Mouse (Mus musculus): ENCODE data around the gene Rbl1. TPM values are rescaled to one million over a fixed set of nuclear protein-coding genes. Genes with fewer than 3 reads are reported as not detected.

Gene Rbl1
- 7.8 and 8.0 TPM in 2 replicates for polyA plus RNA-seq (2012; rRNA removed)

DNA sequence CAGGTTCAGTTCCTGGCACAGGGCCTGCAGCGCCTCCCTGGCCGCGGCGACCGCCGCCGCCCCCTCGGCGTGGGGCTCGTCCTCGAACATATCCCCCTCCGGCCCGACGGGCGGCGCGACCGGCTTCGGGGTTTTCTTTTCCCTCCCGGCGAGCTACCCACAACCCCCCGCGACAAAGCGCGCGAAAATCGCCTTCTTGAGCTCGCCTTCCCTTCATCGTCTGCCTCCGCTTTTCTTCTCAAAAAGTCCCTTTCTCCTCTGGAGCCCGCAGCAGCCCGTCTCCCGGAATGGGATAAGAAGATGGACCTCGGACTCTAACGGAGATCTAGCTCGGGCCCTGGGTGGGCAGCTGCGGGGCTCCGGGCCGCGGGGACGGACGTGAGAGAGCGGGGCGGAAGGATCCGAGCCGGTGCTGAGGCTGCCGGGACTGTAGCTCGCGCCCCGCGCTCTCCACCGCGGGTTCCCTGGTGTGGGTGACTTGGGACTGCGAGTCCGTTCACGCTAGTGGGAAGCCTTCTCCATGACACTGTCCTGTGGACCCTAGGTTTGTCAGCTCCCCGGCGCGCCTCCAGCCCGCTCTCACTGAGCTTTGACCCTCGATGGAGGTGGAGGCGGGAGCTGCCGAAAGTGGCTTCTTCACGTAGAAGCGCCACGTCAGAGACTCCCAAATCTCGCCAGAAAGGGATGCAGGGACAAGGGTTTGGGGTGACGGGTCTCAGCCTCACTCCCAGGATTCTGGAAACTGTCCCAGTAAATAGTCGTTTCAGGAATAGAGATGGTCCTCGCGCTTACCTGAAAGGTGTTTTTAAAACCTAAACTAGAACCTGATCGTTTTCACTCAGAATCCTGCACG, at the start of gene Rbl1:
TSS of gene Rbl1 (minus strand) at position 169 of the 853 bp plus-strand sequence.

DNA sequence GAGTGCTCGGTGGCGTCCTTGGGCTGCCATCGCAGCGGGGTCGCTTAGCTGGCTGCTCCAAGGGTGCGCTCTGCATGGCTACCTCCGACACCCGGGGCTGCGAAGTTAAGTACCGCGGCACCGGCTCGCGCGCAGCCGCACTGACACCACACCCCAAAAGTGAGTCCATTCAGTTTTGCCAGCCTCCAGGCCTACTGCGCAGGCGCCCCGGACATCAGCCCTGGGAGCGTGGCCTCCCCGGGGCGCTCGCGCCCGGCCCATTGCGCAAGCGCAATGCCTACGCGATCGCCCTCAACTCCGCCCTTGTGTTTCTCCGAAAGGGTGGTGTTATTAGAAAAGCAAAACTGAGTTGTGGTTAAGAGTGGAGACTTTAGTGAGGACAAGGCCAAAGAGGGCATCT, 69.3 kb downstream of the Rbl1 start, which contains the start of gene Samhd1:
TSS of gene Samhd1 (minus strand) at position 252 of the 400 bp plus-strand sequence.

Other genes starting within 250 kb of the Rbl1 start
- 16.9 and 17.5 TPM in 2 replicates for gene Ndrg3, start 212.5 kb downstream of the Rbl1 start, polyA plus RNA-seq (2012; rRNA removed)
- 11.0 and 11.5 TPM in 2 replicates for gene Dsn1, start 197.4 kb downstream of the Rbl1 start, polyA plus RNA-seq (2012; rRNA removed)
- 0.85 and 1.2 TPM in 2 replicates for gene Soga1, start 125.3 kb downstream of the Rbl1 start, polyA plus RNA-seq (2012; rRNA removed)
- not detected in 2 replicates for gene Tldc2, start 117.5 kb downstream of the Rbl1 start, polyA plus RNA-seq (2012; rRNA removed)
- gene Samhd1, start 69.3 kb downstream of the Rbl1 start, polyA plus RNA-seq (2012; rRNA removed) = 18.8 and 20.4 TPM in 2 replicates
- 102 and 109 TPM in 2 replicates for gene Rpn2, start 74.5 kb upstream of the Rbl1 start, polyA plus RNA-seq (2012; rRNA removed)
- 0.10 TPM in 2 replicates for gene Mroh8, start 75.0 kb upstream of the Rbl1 start, polyA plus RNA-seq (2012; rRNA removed)
- gene Ghrh, start 143.0 kb upstream of the Rbl1 start, polyA plus RNA-seq (2012; rRNA removed) = 0.07 TPM in 1 of 2 replicates, not detected in the other
- 16.7 and 17.3 TPM in 2 replicates for gene Manbal, start 163.1 kb upstream of the Rbl1 start, polyA plus RNA-seq (2012; rRNA removed)
- 2.8 and 3.0 TPM in 2 replicates for gene Src, start 213.9 kb upstream of the Rbl1 start, polyA plus RNA-seq (2012; rRNA removed)

Measured in liver, embryonic 18 days (tissue).